12 mouse cellular contexts compared by ENCODE assay signal in genomic region chr11:3531634-3532033, GRCm38 (mm10). TPM values are rescaled to one million over a fixed set of nuclear protein-coding genes. Genes with fewer than 3 reads are reported as not detected.
A peak's percentile ranks its signal among the peaks of the same experiment; 100 is the strongest.
DNase-seq lines count a peak whose midpoint lies in the region; ATAC-seq and TF ChIP-seq lines count a peak whose summit lies in the region.
"Had no signal": no experiment of that assay in that cellular context is flagged by ENCODE, and none has a peak within 500 bp of the region (broad histone marks: within the 10 kb centered on the region; RNA-seq: fewer than 3 reads in every experiment).

No protein-coding gene starts in this region.

- peak; percentile 41 for TF ChIP-seq CTCF in liver, postnatal 0 days (IDR thresholded peaks at IDR 0.05; ENCODE audit: low read depth)
- peak; percentile 57 to 79 (median 69) for TF ChIP-seq CTCF in MEL (IDR thresholded peaks at IDR 0.05 in 2 of 3, conservative IDR thresholded peaks at IDR 0.05 in 1 of 3; ENCODE audit: control insufficient read depth in 1 of 3, insufficient read depth in 1 of 3, low read depth in 2 of 3, low read length in 3 of 3, poor library complexity in 1 of 3, severe bottlenecking in 1 of 3)

- ATAC-seq in liver, postnatal 0 days = no peak

- TF ChIP-seq POLR2A in MEL (IDR thresholded peaks at IDR 0.05; ENCODE audit: control insufficient read depth in 1 of 2, insufficient read depth in 1 of 2, low read depth in 1 of 2, low read length in 2 of 2, poor library complexity in 1 of 2) = no peak

- H3K27me3 ChIP-seq in liver, postnatal 0 days (ENCODE audit: insufficient read depth, low read length) = no peaks in the 10 kb centered on the region
- no peaks in the 10 kb centered on the region for H3K27me3 ChIP-seq in MEL (ENCODE audit: control insufficient read depth in 1 of 2, insufficient read depth in 2 of 2, low read length in 2 of 2)
- H3K27me3 ChIP-seq: heart, embryonic 15.5 days had no signal

- no peak overlapping the region for H3K4me2 ChIP-seq in liver, postnatal 0 days (ENCODE audit: low read depth, low read length)
- H3K4me2 ChIP-seq: heart, embryonic 15.5 days had no signal

- 80% methylated on average over 6 of the region's 6 CpGs for WGBS in liver, postnatal 0 days (ENCODE audit: insufficient replicate concordance)

- TF ChIP-seq RAD21 in MEL (IDR thresholded peaks at IDR 0.05; ENCODE audit: low read depth, low read length) = peak; percentile 77

- TF ChIP-seq EP300 in liver, postnatal 0 days (IDR thresholded peaks at IDR 0.05; ENCODE audit: low read depth) = no peak
- no peak for TF ChIP-seq EP300 in MEL (IDR thresholded peaks at IDR 0.05; ENCODE audit: low read depth in 1 of 2, low read length in 2 of 2)

- peaks cover 50% of the 10 kb centered on the region for H3K36me3 ChIP-seq in liver, postnatal 0 days (replicated peaks; ENCODE audit: insufficient read depth, low read length)
- peaks cover under 1 to 3% of the 10 kb centered on the region in 2 experiments; a peak in 2 of 4 replicates for H3K36me3 ChIP-seq in MEL (ENCODE audit: control insufficient read depth in 1 of 2, insufficient read depth in 2 of 2, low read length in 2 of 2)

- H3K9me3 ChIP-seq in liver, postnatal 0 days (ENCODE audit: low read length) = no peaks in the 10 kb centered on the region
- H3K9me3 ChIP-seq in MEL (replicated peaks; ENCODE audit: insufficient read depth, low read length) = no peaks in the 10 kb centered on the region
- H3K9me3 ChIP-seq: heart, embryonic 15.5 days had no signal

- H3K27ac ChIP-seq in liver, postnatal 0 days (ENCODE audit: low read depth) = no peak overlapping the region
- no peak overlapping the region for H3K27ac ChIP-seq in MEL (ENCODE audit: control insufficient read depth, low read depth, low read length)
- H3K27ac ChIP-seq: heart, embryonic 15.5 days had no signal

- H3K79me2 ChIP-seq in MEL (ENCODE audit: control insufficient read depth, insufficient read depth, low read length, poor library complexity) = no peaks in the 10 kb centered on the region; the same call in 1 of the 2 replicates

- DNase-seq in heart, postnatal 10 days = peak; percentile 17 to 42
- DNase-seq in heart, adult 9 months (ENCODE audit: low spot score in 2 of 2) = no peak
- DNase-seq in liver, postnatal 0 days = no peak
- DNase-seq in liver (no peak), MEL (ENCODE audit: low read depth, low spot score) (peak; percentile 75)
- peak; percentile 59 to 75 for DNase-seq in cerebellum, postnatal 25 days
- no peak for DNase-seq in urinary bladder, adult 2 months (ENCODE audit: low spot score)
- DNase-seq in spleen, adult 18-20 months = no peak
- DNase-seq: gastrocnemius, postnatal 10 days; kidney, adult 2 months; lung, postnatal 14 days had no signal

- intact Hi-C loops in heart, postnatal 10 days (cut with DNase I) = loop anchor here (2.0 kb wide), 1 partner anchor 13 kb away; no protein-coding TSS in a partner anchor

- peaks cover 15% of the 10 kb centered on the region for H3K4me1 ChIP-seq in liver, postnatal 0 days (ENCODE audit: insufficient read depth)
- H3K4me1 ChIP-seq in MEL (ENCODE audit: control insufficient read depth in 1 of 2, insufficient read depth in 2 of 2, low read length in 2 of 2) = peaks cover 0 to 10% of the 10 kb centered on the region in 2 experiments; a peak in 2 of 4 replicates

- no peak overlapping the region for H3K9ac ChIP-seq in liver, postnatal 0 days (replicated peaks)
- H3K9ac ChIP-seq in MEL (ENCODE audit: control insufficient read depth, low read depth, low read length, poor library complexity, severe bottlenecking) = no peak overlapping the region
- H3K9ac ChIP-seq: heart, embryonic 15.5 days had no signal

- no peak overlapping the region for H3K4me3 ChIP-seq in liver, postnatal 0 days (ENCODE audit: low read depth, low read length)
- H3K4me3 ChIP-seq in MEL (ENCODE audit: control insufficient read depth in 1 of 2, insufficient read depth in 1 of 2, low read depth in 2 of 2, low read length in 2 of 2) = no peak overlapping the region
- H3K4me3 ChIP-seq: heart, embryonic 15.5 days had no signal

TF ChIP-seq in MEL, 35 proteins besides CTCF, POLR2A, EP300 and RAD21:
- peak; percentile 80 for TF ChIP-seq SMC3 (IDR thresholded peaks at IDR 0.05; ENCODE audit: low read depth, low read length)
- TF ChIP-seq ZC3H11A (IDR thresholded peaks at IDR 0.05; ENCODE audit: low read depth, low read length) = peak; percentile 71
- 0 out of 2 replicates have a peak, but pooled peaks have one; percentile 34 for TF ChIP-seq SIN3A (IDR thresholded peaks at IDR 0.05; ENCODE audit: low read length)
- TF ChIP-seq GABPA (IDR thresholded peaks at IDR 0.05; ENCODE audit: low read depth, low read length) = no peak

RNA-seq across cellular contexts. Expression of gene Smtn, which starts 8.8 kb away (rescaled TPM):
- total RNA-seq in heart, postnatal 10 days (2021) = 100 to 1,000 TPM; 210 to 215 TPM
- 8.4 and 8.9 TPM in 2 replicates for polyA plus RNA-seq in liver, postnatal 0 days (2015; fragmentation: Nextera tagmentation; extraction: Ambion mirVana)
- 203 and 204 TPM in 2 replicates for total RNA-seq in MEL (2012; rRNA removed)
- polyA plus RNA-seq in MEL (2012; ENCODE audit: insufficient read depth in 1 of 2, insufficient read length in 2 of 2, low read depth in 1 of 2, low replicate concordance in 2 of 2, missing spikeins in 1 of 2) = 100 to 1,000 TPM in 1 of 2 experiments, not detected in 1; 370 TPM
- polyA plus RNA-seq in urinary bladder, adult 2 months (2012; rRNA removed) = 371 and 680 TPM in 2 replicates

RNA-seq across cellular contexts. Expression of gene Selenom, which starts 17.1 kb away (rescaled TPM):
- 10 to 100 TPM; 57.2 to 57.3 TPM for total RNA-seq in heart, postnatal 10 days (2021)
- polyA plus RNA-seq in liver, postnatal 0 days (2015; fragmentation: Nextera tagmentation; extraction: Ambion mirVana) = 9.9 and 11.7 TPM in 2 replicates
- 28.7 and 29.5 TPM in 2 replicates for total RNA-seq in MEL (2012; rRNA removed)
- 10 to 100 TPM in 1 of 2 experiments, not detected in 1; 35.4 TPM for polyA plus RNA-seq in MEL (2012; ENCODE audit: insufficient read depth in 1 of 2, insufficient read length in 2 of 2, low read depth in 1 of 2, low replicate concordance in 2 of 2, missing spikeins in 1 of 2)
- 321 and 348 TPM in 2 replicates for polyA plus RNA-seq in urinary bladder, adult 2 months (2012; rRNA removed)

RNA-seq across cellular contexts. Expression of gene Inpp5j, which starts 27.0 kb away (rescaled TPM):
- total RNA-seq in heart, postnatal 10 days (2021) = 10 to 100 TPM; 15.4 to 19.1 TPM
- 0.83 and 0.86 TPM in 2 replicates for polyA plus RNA-seq in liver, postnatal 0 days (2015; fragmentation: Nextera tagmentation; extraction: Ambion mirVana)
- 0.23 TPM in 2 replicates for total RNA-seq in MEL (2012; rRNA removed)
- 1 to 10 TPM in 1 of 2 experiments, not detected in 1; 2.9 TPM for polyA plus RNA-seq in MEL (2012; ENCODE audit: insufficient read depth in 1 of 2, insufficient read length in 2 of 2, low read depth in 1 of 2, low replicate concordance in 2 of 2, missing spikeins in 1 of 2)
- polyA plus RNA-seq in urinary bladder, adult 2 months (2012; rRNA removed) = 0.70 and 1.5 TPM in 2 replicates

RNA-seq across cellular contexts. Expression of gene Pla2g3, which starts 43.5 kb away (rescaled TPM):
- total RNA-seq in heart, postnatal 10 days (2021) = under 1 TPM in 1 of 2 experiments, not detected in 1; 0.10 TPM
- 0.07 TPM in 1 of 2 replicates, not detected in the other for polyA plus RNA-seq in liver, postnatal 0 days (2015; fragmentation: Nextera tagmentation; extraction: Ambion mirVana)
- 0.15 and 0.29 TPM in 2 replicates for total RNA-seq in MEL (2012; rRNA removed)
- under 1 TPM in 1 of 2 experiments, not detected in 1; 0.39 TPM for polyA plus RNA-seq in MEL (2012; ENCODE audit: insufficient read depth in 1 of 2, insufficient read length in 2 of 2, low read depth in 1 of 2, low replicate concordance in 2 of 2, missing spikeins in 1 of 2)
- 0.66 and 0.74 TPM in 2 replicates for polyA plus RNA-seq in urinary bladder, adult 2 months (2012; rRNA removed)

Comparison
In these comparisons a context has a peak if more than half of its experiments do, and no peak if none do; other contexts are left out.
1. DNase-seq: peak in heart, postnatal 10 days (2 of 2), MEL (single experiment) and cerebellum, postnatal 25 days (2 of 2); none in heart, adult 9 months (0 of 2), liver, postnatal 0 days (single experiment), liver (single experiment), urinary bladder, adult 2 months (single experiment) and spleen, adult 18-20 months (0 of 2).